Mouse (Mus musculus) heart, adult 2 months (tissue): ENCODE data around the gene Stpg3.

Source experiments
- CTCF ChIP-seq: fragments of 200-600 bp; IDR thresholded peaks from 2 replicates; pipeline ENCODE4 v1.8.1; 2022; ENCODE audit warnings: antibody characterized with exemption, mild to moderate bottlenecking, moderate library complexity
- EP300 ChIP-seq: fragments of 200-500 bp; IDR thresholded peaks from 2 replicates; pipeline ENCODE4 v1.6.1; 2011; ENCODE audit warnings: low read depth, low read length, control low read depth; ENCODE audit not compliant: insufficient read depth
- POLR2A ChIP-seq: fragments of 200-500 bp; IDR thresholded peaks from 2 replicates; pipeline ENCODE4 v1.6.1; 2011; ENCODE audit warnings: mild to moderate bottlenecking, low read depth, low read length, control low read depth; ENCODE audit not compliant: insufficient read depth

- TF ChIP-seq CTCF (no peak), POLR2A (no peak), EP300 (no peak)
Observed at GRCm38 (mm10) chr2:25174866-25175689, 39.4 kb downstream of the Stpg3 start.
